Mouse (Mus musculus) left cerebral cortex, postnatal 14 days (tissue): Measurements from ENCODE around the gene Bax. TPM values are rescaled to one million over a fixed set of nuclear protein-coding genes. Genes with fewer than 3 reads are reported as not detected.

Experiments
- DNase-seq, 2 experiments: peaks; one replicate each; pipeline ENCODE4 v3.0.0; 2021 to 2022; ENCODE audit warnings: low spot score in 2 of 2, mixed read lengths in 1 of 2
- intact Hi-C: fragments of 180-260 bp; cut with DNase I; formaldehyde crosslinking; loops from one replicate; pipeline ENCODE4 v1.15.1; 2025
- long read RNA-seq, 2 experiments: library from polyadenylated mRNA; stranded (forward); transcript quantifications; one replicate each; pipeline ENCODE4 v2.0.0; 2021
- total RNA-seq, 2 experiments: library from RNA; stranded (reverse); gene quantifications; 2 replicates each; pipeline ENCODE4 v1.2.3; 2021

Gene Bax
- 10 to 100 TPM; 75.0 to 81.0 TPM for total RNA-seq
- long read RNA-seq, experiment 1, transcript Bax-201 (6 exons, 867 nt) = major isoform, 38 of 74 reads
- long read RNA-seq, experiment 1, transcript Bax-203 (5 exons, 1,100 nt) = minor isoform, 15 of 74 reads
- long read RNA-seq, experiment 1, partial matches to known transcripts = 3 of 74 reads
- long read RNA-seq, experiment 1, other reads (novel, unspliced or antisense) = 17 of 74 reads
- long read RNA-seq, experiment 2, transcript Bax-201 (6 exons, 867 nt) = major isoform, 32 of 77 reads
- long read RNA-seq, experiment 2, transcript Bax-203 (5 exons, 1,100 nt) = minor isoform, 28 of 77 reads
- long read RNA-seq, experiment 2, partial matches to known transcripts = 8 of 77 reads
- long read RNA-seq, experiment 2, other reads (novel, unspliced or antisense) = 8 of 77 reads

GRCm38 (mm10) chr7:45466283-45467089 lies at the start of gene Bax:
Gene Bax (minus strand): TSS chr7:45466898.
- DNase-seq = peak; percentile 97 to 98
- intact Hi-C loops = loop anchor here (10.0 kb wide), 1 partner anchor 238 kb away; the partner anchor contains the start of gene Dbp

- DNase-seq = no peak
- intact Hi-C loops = loop anchor here (5.0 kb wide), 1 partner anchor 43 kb away; no protein-coding TSS in a partner anchor
These were observed 48.7 kb upstream of the Bax start for GRCm38 (mm10) chr7:45515436-45515835.

GRCm38 (mm10) chr7:45514411-45514810 lies 47.7 kb upstream of the Bax start:
- intact Hi-C loops = no loop called here
- DNase-seq = no peak

GRCm38 (mm10) chr7:45509912-45510787 lies 43.5 kb upstream of the Bax start, which contains the start of gene Nucb1:
Gene Nucb1 (minus strand): TSS chr7:45510406.
- peak; percentile 86 to 88 for DNase-seq
- intact Hi-C loops = no loop called here

GRCm38 (mm10) chr7:45509181-45509882 lies 42.6 kb upstream of the Bax start:
- intact Hi-C loops = no loop called here
- no peak for DNase-seq

GRCm38 (mm10) chr7:45508561-45508960 lies 41.9 kb upstream of the Bax start:
- intact Hi-C loops = no loop called here
- no peak for DNase-seq

GRCm38 (mm10) chr7:45507583-45507982 lies 40.9 kb upstream of the Bax start:
- intact Hi-C loops = no loop called here

GRCm38 (mm10) chr7:45498427-45498826 lies 31.7 kb upstream of the Bax start:
- intact Hi-C loops = no loop called here

More at GRCm38 (mm10) chr7:45507583-45507982, 40.9 kb upstream of the Bax start:
- DNase-seq = no peak

GRCm38 (mm10) chr7:45494548-45494947 lies 27.9 kb upstream of the Bax start:
- intact Hi-C loops = no loop called here
- no peak for DNase-seq

More at GRCm38 (mm10) chr7:45498427-45498826, 31.7 kb upstream of the Bax start:
- DNase-seq = no peak

- intact Hi-C loops = no loop called here
- no peak for DNase-seq
These were observed 26.3 kb upstream of the Bax start for GRCm38 (mm10) chr7:45492951-45493350.

- intact Hi-C loops = no loop called here
- DNase-seq = no peak
These were observed 25.6 kb upstream of the Bax start for GRCm38 (mm10) chr7:45492225-45492844.

GRCm38 (mm10) chr7:45491264-45491663 lies 24.6 kb upstream of the Bax start:
- DNase-seq = no peak
- intact Hi-C loops = no loop called here

GRCm38 (mm10) chr7:45490822-45491221 lies 24.1 kb upstream of the Bax start:
- intact Hi-C loops = no loop called here
- peak; percentile 26 to 56 for DNase-seq

GRCm38 (mm10) chr7:45489578-45489977 lies 22.9 kb upstream of the Bax start:
- no peak for DNase-seq
- intact Hi-C loops = no loop called here

GRCm38 (mm10) chr7:45488293-45489204 lies 21.9 kb upstream of the Bax start, which contains the start of gene Dhdh:
Gene Dhdh (minus strand): TSS chr7:45488805.
- peak; percentile 36 to 39 for DNase-seq
- intact Hi-C loops = no loop called here

- DNase-seq = no peak
- intact Hi-C loops = no loop called here
These were observed 21.2 kb upstream of the Bax start for GRCm38 (mm10) chr7:45487861-45488292.

GRCm38 (mm10) chr7:45486761-45487415 lies 20.2 kb upstream of the Bax start, which contains the start of gene Gm45808:
Gene Gm45808 (minus strand): TSS chr7:45486811.
- DNase-seq = no peak
- intact Hi-C loops = no loop called here
